Mouse (Mus musculus) gonadal fat pad, adult 2 months (tissue): ENCODE results near the gene Myl12a. TPM values are rescaled to one million over a fixed set of nuclear protein-coding genes. Genes with fewer than 3 reads are reported as not detected.

Source experiments
- DNase-seq: peaks from one replicate; pipeline ENCODE4 v3.0.0-alpha.2; 2012; ENCODE audit warnings: low read depth
- polyA plus RNA-seq: library from polyadenylated mRNA; depleted of rRNA; stranded (reverse); fragments of >200 nt; gene quantifications from 2 replicates; pipeline ENCODE4 v1.2.3, GENCODE M21; 2012; rRNA removed

Gene Myl12a
- 182 and 237 TPM in 2 replicates for polyA plus RNA-seq

DNA sequence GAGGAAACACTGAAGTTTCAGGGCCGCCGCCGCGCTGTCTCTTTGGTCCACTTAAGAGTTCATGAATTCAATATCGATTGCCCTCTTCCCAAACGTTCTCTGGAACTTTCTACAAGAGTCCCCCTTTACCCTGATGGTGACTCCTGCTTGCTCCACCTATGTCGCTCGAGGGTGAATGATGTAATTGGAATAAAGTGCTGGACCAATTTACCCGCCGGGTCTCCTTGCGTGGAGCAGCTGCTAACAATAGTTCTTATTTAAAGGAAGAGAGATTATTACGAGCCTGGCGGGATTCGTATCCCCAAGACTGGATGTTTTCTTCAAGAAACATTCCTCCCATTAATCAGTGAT is at the start of gene Myl12a:
Gene Myl12a (minus strand): TSS at position 135 of the 351 bp plus-strand sequence.
- no peak for DNase-seq

DNA sequence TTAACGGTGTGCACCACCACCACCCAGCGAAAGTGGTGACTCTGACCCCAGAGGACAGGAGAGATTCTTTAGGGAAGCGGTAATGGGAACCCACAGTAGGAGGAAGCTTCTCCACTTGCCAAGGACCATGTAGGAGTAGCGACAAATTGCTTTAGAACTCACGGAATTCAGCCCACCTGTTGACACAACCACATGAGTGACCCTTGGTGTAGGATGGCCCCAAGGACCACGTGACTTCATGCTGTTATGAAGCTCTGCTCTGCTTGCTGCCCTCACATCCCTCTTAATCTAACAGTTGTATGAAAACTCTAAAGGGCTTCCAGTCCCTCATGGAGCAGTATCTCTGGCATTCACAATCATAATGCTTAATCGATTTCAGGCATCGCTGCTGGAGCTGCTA is 46.6 kb upstream of the Myl12a start:
- no peak for DNase-seq

DNA sequence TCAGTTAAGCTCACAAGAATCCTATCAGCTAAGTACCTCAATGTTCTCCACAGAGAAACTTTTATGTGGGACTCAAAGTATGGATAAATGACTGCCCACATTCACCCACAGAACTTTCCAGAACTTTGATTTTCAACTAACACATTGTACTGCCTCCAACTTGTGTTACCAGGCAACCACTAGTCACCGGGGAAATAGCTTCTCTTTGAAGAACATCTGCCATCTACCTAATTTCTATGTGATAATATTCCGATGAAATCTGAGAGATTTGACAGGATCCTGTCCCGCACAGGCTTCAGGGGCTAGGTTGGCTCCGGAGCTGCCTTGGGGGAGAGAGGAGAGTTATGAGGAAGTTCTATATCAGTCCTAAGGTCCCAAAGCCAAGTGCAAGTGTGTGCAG is 44.2 kb upstream of the Myl12a start:
- DNase-seq = no peak

DNA sequence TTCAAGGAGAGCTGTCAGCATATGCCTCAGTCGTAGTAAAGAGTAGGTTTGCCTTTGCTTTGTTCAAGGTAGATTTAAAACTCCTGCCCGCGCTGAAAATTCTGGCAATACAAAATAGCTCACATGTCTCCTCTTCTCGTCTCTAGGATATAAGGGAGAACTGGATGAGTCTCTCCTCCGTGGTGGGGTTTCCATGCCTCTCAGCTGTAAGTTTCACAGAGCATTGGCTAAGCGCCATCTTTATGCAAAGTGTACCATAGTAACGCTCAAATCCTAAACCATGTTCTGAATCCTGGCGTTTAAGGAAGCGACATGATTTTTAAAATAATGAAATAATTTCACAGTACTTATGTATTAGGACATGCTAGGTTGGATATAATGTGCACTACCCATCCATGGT is 42.9 kb upstream of the Myl12a start:
- DNase-seq = no peak

DNA sequence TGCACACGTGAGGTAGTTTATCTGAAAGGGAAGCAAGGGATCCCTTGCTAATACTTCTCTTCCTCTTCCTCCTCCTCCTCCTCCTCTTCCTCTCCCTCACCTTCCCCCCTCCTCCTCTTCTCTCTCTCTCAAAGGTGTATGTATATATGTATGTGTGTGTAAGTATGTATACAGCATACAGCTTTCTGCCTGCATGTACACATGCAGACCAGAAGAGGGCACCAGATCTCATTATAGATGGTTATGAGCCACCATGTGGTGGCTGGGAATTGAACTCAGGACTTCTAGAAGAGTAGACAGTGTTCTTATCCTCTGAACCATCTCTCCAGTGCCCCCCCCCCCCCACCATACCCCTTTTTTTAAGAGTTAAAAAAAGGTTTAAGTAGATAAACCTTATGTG is 40.0 kb upstream of the Myl12a start:
- no peak for DNase-seq

DNA sequence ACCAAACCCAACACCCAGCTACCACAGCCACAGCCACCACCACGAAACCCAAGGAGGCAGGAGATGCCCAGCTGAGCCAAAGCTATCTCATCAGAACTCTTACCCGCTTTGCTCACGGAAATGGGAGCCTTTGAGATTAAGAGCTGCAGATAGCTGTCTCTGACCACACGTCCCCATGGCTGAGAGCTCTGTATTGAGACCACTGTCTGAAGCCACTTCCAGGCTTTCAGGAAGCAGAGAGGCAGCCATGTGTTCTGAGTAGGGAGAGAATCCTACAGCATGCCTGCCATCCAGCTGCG is 37.9 kb upstream of the Myl12a start:
- no peak for DNase-seq

DNA sequence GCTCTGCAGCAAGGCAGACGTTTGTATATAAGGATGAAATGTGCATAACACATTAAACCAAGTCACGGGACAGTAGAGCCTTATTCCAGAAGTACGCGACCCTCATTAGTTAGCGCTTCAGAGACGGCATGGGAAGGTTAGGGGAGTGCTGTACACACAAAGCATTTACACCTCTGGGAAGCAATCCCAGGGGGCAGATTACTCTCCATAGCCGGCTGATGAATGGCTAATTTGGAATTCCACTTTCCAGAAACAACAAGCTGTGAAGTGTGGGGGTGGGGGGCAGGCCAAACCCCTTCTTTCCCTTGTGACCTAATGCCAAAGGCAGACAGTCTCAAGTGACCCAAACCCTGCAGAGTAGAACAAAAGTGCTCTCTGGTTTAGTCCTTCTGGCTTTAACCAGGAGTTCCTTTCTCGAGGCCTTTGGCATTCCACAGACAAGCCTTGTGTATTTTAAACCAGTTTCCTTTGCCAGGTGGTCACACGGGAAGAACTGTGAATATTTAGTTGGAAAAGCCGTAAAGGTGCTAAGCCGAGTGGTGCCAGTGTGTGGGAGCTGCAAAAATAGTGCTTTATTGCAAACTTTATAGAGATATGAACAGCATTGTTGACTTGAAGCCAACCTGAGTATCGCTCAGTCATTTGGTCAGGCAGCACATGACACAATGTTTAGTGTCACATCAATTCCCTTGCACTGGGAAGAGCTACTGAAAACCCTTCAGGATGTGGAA is 37.3 kb upstream of the Myl12a start:
- no peak for DNase-seq

DNA sequence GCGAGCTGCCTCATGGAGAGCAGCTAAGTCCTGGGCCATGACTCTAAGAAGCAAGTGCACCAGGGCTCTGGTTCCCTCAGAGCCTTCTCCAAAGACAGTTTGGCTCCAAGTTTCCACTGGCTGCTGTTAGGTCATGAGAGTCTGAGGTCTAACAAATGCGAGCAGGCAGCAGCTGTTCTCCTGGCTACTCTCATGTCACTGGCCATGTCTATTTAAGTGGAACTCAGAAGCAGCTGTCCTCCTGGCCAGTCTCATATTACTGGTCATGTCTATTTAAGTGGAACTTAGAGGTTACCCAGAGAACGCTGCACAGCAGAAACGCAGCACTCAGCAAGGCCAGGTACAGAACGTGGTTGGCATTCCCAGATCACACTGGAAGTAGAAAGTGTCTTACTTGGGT is 36.1 kb upstream of the Myl12a start:
- DNase-seq = no peak

DNA sequence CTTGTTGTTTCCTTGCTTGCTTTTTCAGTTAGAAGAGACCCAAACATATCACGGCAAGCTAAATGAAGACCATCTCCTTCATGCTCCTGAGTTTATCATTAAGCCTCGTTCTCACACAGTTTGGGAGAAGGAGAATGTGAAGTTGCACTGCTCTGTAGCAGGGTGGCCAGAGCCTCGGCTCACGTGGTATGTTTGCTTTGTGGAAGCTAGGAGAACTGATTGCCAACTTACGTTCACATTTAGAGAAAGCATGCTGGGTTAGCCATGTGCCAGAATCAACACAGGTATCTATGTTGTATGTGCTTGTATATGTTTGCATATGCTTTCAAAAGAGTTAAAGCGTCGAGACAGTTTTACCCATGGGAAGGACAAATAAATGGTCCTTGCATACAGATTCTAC is 34.5 kb upstream of the Myl12a start:
- no peak for DNase-seq

DNA sequence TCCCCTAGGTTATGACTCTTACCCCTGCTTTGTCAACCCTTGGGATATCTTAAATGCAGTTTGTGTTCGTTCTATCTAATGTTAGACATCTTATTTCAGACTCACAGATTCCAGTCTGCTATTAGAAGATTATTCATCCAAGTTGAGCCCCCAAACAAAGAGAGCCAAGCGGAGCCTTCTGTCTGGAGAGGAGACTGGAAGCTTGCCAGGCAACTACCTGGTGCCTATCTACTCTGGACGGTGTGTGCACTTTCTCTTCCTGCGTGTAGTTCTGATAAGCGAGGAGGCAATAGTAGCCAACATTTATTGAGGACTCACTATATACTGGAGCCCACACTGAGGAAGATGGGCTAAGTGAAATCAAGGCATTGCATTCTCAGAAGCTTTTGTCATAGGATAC is 31.8 kb upstream of the Myl12a start:
- no peak for DNase-seq

DNA sequence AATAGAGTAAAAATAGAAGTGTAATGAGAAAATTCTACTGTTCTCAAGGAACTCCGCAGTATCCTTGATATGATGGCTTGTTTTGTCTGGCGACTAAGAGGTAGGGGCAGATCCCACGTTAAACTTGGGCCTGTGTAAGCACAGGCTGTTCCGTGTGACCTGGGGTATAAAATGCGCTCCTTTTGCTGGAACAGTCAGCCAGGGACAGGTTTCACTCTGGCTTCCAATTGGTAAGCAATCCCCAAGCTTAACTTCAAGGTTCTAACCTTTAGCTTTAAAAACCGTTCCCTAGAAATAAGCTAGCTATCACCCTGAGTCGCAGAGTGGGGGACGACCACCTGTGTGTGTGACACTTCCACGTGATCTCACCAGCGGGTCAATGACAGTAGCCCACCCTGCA is 30.0 kb upstream of the Myl12a start:
- DNase-seq = no peak

DNA sequence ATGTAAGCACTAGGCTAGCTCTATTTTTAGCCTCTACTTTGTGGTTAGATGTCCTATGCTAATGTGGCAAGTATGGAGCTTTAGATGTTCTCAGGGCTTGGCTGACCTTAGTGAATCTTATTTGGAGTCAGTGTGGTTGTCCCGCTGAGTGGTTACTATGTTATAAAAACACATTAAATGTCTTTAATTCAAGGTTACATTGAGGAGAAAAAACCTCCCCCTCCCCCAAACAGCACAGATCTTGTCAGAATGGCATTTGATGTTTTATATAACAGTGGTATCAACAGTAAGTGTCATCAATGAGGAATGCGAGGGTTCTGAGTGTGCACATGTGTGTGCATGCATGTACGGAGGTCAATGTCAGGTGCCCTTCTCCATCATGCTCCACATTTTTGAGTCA is 24.5 kb upstream of the Myl12a start:
- DNase-seq = no peak

DNA sequence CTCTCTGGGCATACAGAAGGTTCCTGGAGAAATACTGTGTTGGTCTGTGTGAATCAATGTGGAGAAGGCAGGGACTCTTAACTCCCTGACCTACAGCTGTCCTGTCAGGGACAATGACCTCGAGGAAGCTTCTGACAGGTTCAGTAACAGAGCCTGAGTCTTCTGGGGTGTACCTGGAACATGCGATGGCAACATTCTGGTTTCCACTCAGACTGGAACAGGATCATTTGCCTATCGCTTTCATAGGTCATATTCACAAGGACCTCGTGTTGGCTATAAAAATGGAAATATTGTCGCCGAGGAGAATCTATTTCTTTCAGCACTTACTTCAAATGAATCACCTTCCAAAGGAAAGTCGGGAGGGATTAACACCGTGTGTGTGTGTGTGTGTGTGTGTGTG is 23.2 kb upstream of the Myl12a start:
- no peak for DNase-seq

DNA sequence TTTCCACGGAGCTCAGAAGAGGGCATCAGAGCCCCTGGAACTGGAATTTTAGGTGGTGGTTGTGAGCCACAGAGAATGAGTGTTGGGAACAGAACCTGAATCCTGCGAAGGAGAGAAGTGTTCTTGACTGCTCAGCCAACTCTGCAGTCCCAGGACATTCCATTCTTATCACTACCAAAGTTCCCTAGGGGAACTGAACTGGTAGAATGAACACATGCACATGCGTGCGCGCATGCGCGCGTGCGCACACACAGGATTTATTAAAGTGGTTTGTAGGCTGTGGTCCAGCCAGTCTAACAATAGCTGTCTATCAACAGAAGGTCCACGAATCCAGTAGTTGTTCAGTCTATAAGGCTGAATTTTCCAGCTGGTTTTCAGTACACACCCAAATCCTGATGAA is 21.4 kb upstream of the Myl12a start:
- no peak for DNase-seq

DNA sequence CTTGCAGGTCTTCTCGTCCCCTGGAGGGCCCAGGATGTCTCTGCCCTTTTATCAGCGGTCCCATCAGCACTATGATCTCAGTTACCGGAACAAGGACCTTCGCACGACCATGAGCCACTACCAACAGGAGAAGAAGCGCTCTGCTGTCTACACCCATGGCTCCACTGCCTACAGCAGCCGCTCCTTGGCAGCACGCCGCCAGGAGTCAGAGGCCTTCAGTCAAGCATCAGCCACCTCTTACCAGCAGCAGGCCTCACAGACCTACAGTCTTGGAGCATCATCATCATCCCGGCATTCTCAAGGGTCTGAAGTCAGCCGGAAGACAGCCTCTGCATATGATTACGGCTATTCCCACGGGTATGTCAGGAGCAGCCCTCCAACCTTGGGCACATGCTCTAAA is 20.2 kb upstream of the Myl12a start:
- DNase-seq = no peak

DNA sequence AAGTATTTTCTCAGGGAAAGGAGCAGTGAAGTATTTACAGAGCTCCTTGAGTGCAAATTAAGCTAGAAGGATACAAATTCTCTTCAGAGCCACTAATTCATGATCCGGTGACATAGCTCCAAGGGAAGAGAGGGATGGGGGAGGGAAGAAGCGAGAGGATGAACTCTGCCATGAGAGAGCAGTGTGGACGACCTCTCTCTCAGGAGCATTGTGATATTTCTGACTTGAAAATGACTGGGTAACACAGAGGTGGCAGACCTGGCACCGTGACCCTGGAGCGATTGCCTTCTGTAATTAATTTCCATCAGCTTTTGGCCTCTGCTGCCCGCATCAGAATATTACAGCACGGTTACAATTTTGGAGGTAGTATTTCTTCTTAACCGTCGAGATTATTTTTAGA is 17.2 kb upstream of the Myl12a start:
- no peak for DNase-seq

DNA sequence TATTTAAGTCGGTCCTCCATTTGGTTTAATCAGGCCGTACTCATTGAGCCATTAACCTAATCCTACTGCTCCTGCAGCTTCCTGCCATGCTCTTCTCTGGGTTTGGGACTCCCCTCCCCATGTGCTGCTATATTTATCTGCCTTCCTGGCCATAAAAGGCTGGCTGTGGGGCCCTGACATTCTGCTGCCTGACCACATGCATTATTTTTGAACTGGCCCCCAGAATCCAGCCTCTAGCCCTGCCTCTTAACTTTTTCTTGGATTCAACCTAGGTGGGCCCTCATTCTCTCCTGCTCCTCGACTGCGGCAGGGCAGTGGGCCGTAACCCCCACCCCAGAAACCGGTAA is 16.6 kb upstream of the Myl12a start:
- DNase-seq = no peak

DNA sequence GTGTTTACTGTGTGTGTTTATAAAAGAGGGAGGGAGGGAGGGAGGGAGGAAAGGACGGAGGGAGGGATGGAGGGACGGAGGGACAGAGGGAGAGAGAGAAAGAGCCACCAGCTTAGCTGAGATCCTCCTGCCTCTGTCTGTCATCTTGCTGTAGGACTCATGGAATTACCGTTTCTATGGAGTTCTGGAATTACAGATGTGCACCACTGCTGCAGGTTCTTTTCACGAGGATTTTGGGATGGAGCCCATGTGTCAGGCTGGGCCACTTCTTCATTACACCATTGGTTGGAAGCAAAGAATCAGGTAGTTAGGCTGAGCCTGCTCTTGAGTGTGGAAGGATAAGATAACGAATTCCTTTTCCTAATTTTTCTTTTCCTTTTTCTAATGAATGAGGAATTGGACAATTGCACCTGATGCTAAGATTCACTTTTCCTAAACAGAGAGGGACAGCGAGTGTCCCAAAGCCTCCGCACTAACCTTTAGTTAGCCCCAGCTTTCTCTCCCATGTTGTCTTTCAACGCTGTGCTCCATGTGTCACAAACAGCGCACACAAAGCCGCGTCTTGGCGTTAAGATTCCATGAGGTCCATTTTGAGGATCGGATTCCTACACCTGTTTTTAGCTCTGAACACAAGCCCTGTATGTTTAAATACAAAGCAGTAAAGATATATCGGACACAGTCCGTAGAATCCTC is 16.1 kb upstream of the Myl12a start:
- DNase-seq = no peak

DNA sequence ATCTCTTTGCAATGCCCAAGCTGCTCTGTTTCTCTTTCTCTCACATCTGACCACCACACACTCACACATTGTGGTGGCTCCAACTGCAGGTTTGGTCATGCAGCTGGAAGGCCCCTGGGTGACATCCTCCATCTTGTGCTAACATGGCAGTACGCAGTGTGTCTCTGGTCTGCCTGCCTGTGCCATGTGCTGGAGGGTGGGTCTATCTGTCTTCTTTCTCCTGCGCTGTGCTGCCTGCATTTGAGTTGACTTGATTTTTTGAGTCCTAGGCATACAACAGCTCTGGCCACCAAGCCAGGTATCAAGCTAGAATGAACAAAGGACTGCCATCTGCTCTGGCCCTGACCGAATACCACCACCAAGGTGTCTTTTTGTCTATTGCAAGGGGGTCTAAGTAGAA is 15.5 kb upstream of the Myl12a start:
- DNase-seq = no peak

DNA sequence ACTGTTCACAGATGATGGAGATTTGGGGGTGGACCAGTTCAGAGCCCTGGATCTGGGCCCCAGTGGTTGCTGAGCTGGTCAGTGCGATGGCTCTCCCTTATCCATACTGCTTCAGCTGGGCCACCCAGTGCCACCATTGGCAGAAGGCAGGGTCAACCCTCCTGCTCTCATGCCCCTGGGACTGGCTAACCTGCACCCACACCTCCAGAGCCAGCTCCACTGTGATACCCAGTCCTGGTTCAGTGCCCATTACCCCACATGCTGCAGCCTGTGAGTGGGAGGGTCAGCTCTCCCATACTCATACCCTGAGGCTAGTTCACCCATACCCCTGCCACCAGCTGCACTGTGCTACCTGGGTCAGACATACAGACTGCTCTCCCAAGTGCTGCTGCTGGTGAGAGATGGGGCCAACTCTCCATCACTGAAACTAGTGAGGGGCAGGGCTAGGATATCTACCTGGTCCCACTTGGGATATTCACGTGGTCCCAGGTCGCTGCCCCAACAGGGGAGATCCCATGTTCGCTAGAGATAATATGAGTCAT is 14.8 kb upstream of the Myl12a start:
- no peak for DNase-seq

DNA sequence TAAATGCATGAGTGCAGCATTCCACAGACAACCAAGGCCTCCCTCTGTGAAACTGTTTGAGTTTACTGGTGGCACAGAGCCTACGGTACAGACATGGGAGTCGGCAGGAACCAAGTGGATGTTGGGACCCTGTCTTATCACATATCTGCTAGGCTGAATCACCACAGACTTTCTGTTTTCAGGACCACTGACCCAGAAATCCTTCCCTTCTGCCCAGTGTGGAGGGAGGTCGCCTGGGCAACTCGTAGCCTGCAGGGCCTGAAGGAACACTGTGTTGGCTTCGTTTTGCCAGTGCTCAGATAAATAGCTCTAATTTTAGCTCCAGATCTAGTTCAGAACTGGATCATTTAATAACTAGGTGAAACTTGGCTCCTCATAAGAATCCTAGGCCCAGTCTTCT is 12.2 kb upstream of the Myl12a start:
- DNase-seq = no peak

DNA sequence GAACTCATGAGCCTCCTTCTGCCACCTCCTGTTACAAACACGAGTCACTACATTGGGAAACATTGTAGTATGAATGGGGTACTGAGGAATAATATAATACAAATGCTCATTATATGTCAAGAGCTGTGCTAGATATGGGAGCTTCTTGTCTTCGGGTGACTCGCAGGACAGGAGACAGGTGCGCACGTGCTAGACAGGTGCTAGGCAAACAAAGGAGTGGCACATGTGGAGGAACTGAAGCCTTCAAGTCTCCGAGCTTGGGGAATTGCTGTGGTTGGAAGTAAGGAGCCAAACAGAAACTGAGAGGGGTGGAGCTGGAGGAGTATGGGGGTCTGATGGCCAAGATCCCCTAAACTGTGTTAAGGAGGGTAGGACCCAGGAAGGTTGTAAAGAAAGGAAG is 10.4 kb upstream of the Myl12a start:
- DNase-seq = no peak

DNA sequence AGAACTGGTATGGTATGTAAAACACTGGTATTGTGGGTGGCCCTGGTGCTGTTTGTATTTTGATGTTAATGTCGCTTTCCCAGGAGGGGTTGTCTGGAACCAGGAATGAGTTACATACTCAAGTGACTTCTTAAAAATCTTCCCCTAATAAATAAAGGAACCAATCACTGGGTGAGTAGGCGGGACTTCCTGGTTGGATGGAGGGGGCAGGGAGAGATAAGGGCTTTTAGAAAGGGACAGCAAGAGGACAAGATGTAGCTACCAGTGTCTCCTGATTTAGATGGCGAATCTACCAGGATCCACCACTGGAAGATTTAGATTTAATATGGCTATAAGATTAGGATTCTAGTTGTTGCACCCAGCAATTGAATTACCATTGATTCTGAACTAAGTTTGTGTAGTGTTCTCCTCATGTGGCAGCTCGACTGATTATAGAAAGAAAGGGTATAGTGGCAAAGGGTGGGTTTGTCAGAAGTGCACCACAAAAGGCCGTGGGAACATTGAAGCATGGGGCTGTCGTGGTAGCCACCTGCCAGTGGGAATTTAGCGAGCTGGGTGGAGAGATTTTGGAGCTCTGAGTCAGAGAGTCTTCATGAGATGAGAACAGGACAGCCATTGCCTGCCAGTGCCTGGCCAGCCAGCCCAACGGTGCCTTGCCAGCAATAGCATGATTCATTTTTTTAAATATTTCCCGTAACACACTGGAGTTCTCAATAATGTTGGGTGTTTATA is 9.4 kb upstream of the Myl12a start:
- no peak for DNase-seq
